Mouse (Mus musculus) hindbrain, embryonic 13.5 days (tissue): Measurements from ENCODE around the gene Abhd6. TPM values are rescaled to one million over a fixed set of nuclear protein-coding genes. Genes with fewer than 3 reads are reported as not detected.

Experiments
- ATAC-seq: fragments of 200-750 bp; cut with Nextera tagmentation; 2 replicates; pipeline ENCODE4 v1.8.0; 2017; ENCODE audit warnings: moderate TSS enrichment; ENCODE audit not compliant: low FRiP score
- H3K27ac ChIP-seq: fragments of 300-500 bp; sonication (generic); 2 replicates; pipeline ENCODE4 v1.5.1; 2015; ENCODE audit warnings: inconsistent platforms, mild to moderate bottlenecking, moderate library complexity
- H3K27me3 ChIP-seq: fragments of 300-500 bp; sonication (generic); 2 replicates; pipeline ENCODE4 v1.6.1; 2015; ENCODE audit warnings: mild to moderate bottlenecking, inconsistent platforms
- H3K36me3 ChIP-seq: fragments of 300-500 bp; sonication (generic); 2 replicates; pipeline ENCODE4 v1.6.1; 2015; ENCODE audit warnings: mild to moderate bottlenecking, inconsistent platforms
- H3K4me1 ChIP-seq: fragments of 300-500 bp; sonication (generic); replicated peaks from 2 replicates; pipeline ENCODE4 v1.6.1; 2015; ENCODE audit warnings: inconsistent platforms
- H3K4me2 ChIP-seq: fragments of 300-500 bp; sonication (generic); 2 replicates; pipeline ENCODE4 v1.6.1; 2015; ENCODE audit warnings: inconsistent platforms, mild to moderate bottlenecking, moderate library complexity
- H3K4me3 ChIP-seq: fragments of 300-500 bp; sonication (generic); 2 replicates; pipeline ENCODE4 v1.5.1; 2015; ENCODE audit warnings: mild to moderate bottlenecking, inconsistent platforms
- H3K9ac ChIP-seq: fragments of 300-500 bp; sonication (generic); 2 replicates; pipeline ENCODE4 v1.6.1; 2015; ENCODE audit warnings: mild to moderate bottlenecking, inconsistent platforms
- H3K9me3 ChIP-seq: fragments of 300-500 bp; sonication (generic); 2 replicates; pipeline ENCODE4 v1.6.1; 2016; ENCODE audit warnings: inconsistent platforms
- WGBS: fragments of 180-500 bp; shearing (Covaris S2); methylation state at CpG from one replicate; pipeline ENCODE4 v1.1.7; 2015; 5-methylcytosine and 5-hydroxymethylcytosine counted together
- polyA plus RNA-seq: library from polyadenylated mRNA; unstranded; fragments of >200 nt; fragmentation: Nextera tagmentation; extraction: Ambion mirVana; gene quantifications from 2 replicates; pipeline ENCODE4 v1.2.1, GENCODE M21; 2015

Abhd6 gene
- polyA plus RNA-seq, 1 experiment from 2014 or later = 31.7 TPM

DNA sequence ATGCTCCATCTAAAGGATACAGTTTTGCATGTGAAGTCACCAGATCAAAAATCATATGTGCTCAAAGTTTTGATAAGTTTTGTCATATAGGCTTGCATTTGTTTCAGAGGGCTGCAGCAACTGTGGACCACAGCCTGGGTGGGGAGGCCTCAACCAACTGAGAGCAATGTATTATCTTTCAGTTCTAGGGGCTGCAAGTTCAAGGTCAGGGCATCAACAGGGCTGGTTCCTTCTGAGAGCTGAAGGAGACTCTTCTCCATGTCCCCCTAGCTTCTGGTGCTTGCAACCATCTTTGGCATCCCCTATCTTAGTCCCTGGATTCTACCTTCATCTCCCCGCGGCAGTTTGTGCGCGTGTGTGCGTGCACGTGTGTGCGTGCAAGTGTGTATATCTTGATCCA lies 50.0 kb downstream of the Abhd6 start:
- no peak overlapping the region for H3K27ac ChIP-seq
- no peak overlapping the region for H3K4me2 ChIP-seq
- no peak overlapping the region for H3K9ac ChIP-seq
- H3K36me3 ChIP-seq = peaks cover 58% of the 10 kb centered on the region
- WGBS = 97% methylated on average over 7 of the region's 7 CpGs
- H3K4me3 ChIP-seq = no peak overlapping the region
- H3K4me1 ChIP-seq = peaks cover 5% of the 10 kb centered on the region; the same call in 1 of the 2 replicates
- H3K9me3 ChIP-seq = no peaks in the 10 kb centered on the region
- H3K27me3 ChIP-seq = no peaks in the 10 kb centered on the region
- ATAC-seq = no peak

DNA sequence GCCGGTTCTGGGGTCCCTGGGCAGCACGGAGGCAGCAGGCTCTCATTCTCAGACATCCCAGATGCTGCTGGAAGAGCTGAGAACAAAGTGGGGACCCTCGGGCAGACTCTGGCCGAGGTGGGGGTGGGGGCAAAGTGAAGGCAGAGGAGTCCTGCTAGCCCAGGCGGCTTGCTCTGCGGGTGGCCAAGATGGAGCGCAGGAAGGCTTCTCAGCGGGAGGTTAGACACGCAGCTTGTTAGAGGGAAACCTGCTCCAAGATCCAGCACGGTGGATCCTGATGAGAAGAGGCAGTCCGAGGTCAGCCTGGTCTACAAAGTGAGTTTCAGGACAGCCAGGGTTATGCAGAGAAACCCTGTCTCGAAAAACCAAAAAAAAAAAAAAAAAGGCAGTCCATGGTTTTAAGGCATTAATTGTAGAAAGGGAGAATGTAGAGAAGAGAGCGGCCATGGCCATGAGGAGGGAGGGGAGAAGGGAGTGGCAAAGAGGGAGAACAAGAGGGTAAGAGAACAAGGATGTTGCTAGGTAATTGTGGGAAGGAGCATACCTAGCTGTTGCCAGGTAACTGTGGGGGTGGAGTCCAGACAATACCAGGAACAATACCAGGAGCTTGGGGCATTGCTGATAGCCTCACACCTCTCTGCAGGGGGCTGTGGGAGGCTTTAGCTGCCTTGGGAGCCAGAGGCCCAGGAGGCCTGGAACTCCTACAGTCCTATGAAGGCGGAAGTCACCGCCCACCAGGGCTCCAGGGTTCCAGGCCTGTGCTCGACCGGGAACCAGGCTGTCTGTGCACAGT lies 51.8 kb downstream of the Abhd6 start:
- Histone ChIP-seq H3K9ac (no peak overlapping the region), H3K4me1 (peaks cover 5% of the 10 kb centered on the region; the same call in 1 of the 2 replicates), H3K27me3 (no peaks in the 10 kb centered on the region), H3K27ac (no peak overlapping the region), H3K36me3 (peaks cover 46% of the 10 kb centered on the region), H3K4me2 (no peak overlapping the region), H3K9me3 (no peaks in the 10 kb centered on the region), H3K4me3 (no peak overlapping the region)
- 16% methylated on average over 17 of the region's 17 CpGs for WGBS
- ATAC-seq = no peak

DNA sequence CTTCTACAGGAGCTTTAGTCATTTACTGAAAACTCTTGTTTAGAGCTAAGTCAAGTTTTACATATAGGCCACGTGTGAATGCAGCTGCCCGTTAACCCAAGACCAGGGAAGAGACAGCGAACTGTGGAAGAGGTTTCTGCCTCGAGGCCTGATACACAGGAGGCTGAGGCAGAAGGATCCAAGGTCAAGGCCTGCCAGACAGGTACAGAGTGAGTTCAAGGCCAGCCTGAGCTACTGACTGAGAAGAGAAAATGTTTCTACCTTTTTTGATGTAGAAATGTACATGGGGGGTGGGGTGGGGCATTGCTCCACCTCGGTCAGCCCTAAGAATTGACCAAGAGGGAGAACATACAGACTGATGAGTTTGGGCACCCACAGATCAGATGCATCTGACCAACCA lies 53.4 kb downstream of the Abhd6 start:
- WGBS = 91% methylated on average over 5 of the region's 5 CpGs
- no peaks in the 10 kb centered on the region for H3K27me3 ChIP-seq
- H3K9ac ChIP-seq = no peak overlapping the region
- H3K9me3 ChIP-seq = no peaks in the 10 kb centered on the region
- no peak overlapping the region for H3K4me2 ChIP-seq
- H3K4me3 ChIP-seq = no peak overlapping the region
- ATAC-seq = no peak
- no peak overlapping the region for H3K27ac ChIP-seq
- peaks cover 5% of the 10 kb centered on the region; the same call in 1 of the 2 replicates for H3K4me1 ChIP-seq
- H3K36me3 ChIP-seq = peaks cover 31% of the 10 kb centered on the region

- WGBS = 94% methylated on average over 7 of the region's 7 CpGs
- H3K4me3 ChIP-seq = no peak overlapping the region
- H3K36me3 ChIP-seq = peaks cover 17% of the 10 kb centered on the region
- H3K4me2 ChIP-seq = no peak overlapping the region
- no peak overlapping the region for H3K9ac ChIP-seq
- H3K4me1 ChIP-seq = peaks cover 14% of the 10 kb centered on the region
- H3K27me3 ChIP-seq = no peaks in the 10 kb centered on the region
- H3K27ac ChIP-seq = no peak overlapping the region
- H3K9me3 ChIP-seq = no peaks in the 10 kb centered on the region
- ATAC-seq = no peak
Measured at GRCm38 (mm10) chr14:8059938-8060337, 57.2 kb downstream of the Abhd6 start.

GRCm38 (mm10) chr14:8062076-8062475 lies 59.4 kb downstream of the Abhd6 start:
- H3K27ac ChIP-seq = no peak overlapping the region
- 35% methylated on average over 3 of the region's 3 CpGs for WGBS

GRCm38 (mm10) chr14:8062537-8063301 lies 60.0 kb downstream of the Abhd6 start:
- 32% methylated on average over 3 of the region's 3 CpGs for WGBS
- ATAC-seq = no peak
- no peaks in the 10 kb centered on the region for H3K27me3 ChIP-seq
- H3K9ac ChIP-seq = no peak overlapping the region
- H3K4me3 ChIP-seq = no peak overlapping the region
- peaks cover 14% of the 10 kb centered on the region for H3K4me1 ChIP-seq
- peaks cover under 1% of the 10 kb centered on the region for H3K36me3 ChIP-seq
- no peak overlapping the region for H3K27ac ChIP-seq
- no peaks in the 10 kb centered on the region for H3K9me3 ChIP-seq
- no peak overlapping the region for H3K4me2 ChIP-seq

More at GRCm38 (mm10) chr14:8062076-8062475, 59.4 kb downstream of the Abhd6 start:
- H3K9me3 ChIP-seq = no peaks in the 10 kb centered on the region
- ATAC-seq = peak; percentile 59; the same call in 1 of the 2 replicates
- no peak overlapping the region for H3K4me3 ChIP-seq
- no peak overlapping the region for H3K9ac ChIP-seq
- H3K36me3 ChIP-seq = peaks cover 6% of the 10 kb centered on the region
- H3K27me3 ChIP-seq = no peaks in the 10 kb centered on the region
- no peak overlapping the region for H3K4me2 ChIP-seq
- peaks cover 14% of the 10 kb centered on the region for H3K4me1 ChIP-seq

GRCm38 (mm10) chr14:8063835-8064785 lies 61.4 kb downstream of the Abhd6 start:
- no peak overlapping the region for H3K9ac ChIP-seq
- no peaks in the 10 kb centered on the region for H3K9me3 ChIP-seq
- peaks cover 14% of the 10 kb centered on the region for H3K4me1 ChIP-seq
- H3K27ac ChIP-seq = no peak overlapping the region
- no peaks in the 10 kb centered on the region for H3K27me3 ChIP-seq
- no peak for ATAC-seq
- H3K4me2 ChIP-seq = no peak overlapping the region
- no peaks in the 10 kb centered on the region for H3K36me3 ChIP-seq
- no peak overlapping the region for H3K4me3 ChIP-seq
- WGBS = 85% methylated on average over 8 of the region's 8 CpGs

DNA sequence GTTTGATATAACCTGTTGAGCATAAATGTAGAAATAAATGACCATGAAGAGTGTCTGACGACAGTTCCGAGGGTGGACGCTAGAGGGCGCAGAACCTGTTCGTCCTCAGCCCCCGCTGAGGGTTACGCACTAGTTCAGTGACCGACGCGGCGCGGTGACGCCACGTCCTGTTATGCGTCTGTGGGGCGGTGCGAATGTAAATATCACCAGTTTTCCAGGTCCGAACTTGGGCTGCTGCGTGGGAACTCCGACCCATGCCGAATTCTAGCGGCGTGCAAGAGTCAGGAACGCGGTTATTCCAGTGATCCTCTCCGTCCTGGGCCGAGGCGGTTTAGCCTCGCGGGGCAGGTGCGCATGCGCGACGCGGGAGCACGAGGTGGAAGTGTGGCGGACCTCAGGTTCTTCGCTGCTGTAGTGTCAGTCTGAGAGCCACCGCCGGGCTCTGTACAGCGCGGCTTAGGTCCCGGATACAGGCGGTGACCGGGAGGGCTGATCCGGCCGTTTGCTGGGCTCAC lies 77.5 kb downstream of the Abhd6 start, which contains the start of gene Rpp14:
Gene Rpp14, plus strand, starts transcription at position 203 of the 515 bp plus-strand sequence.
- peak; percentile 97 for ATAC-seq
- H3K4me2 ChIP-seq = peak within 1 kb of the TSS; percentile 88
- H3K9me3 ChIP-seq = no peaks in the 10 kb centered on the region
- under 1% methylated on average over 47 of the region's 47 CpGs for WGBS
- H3K27ac ChIP-seq = peak within 1 kb of the TSS; percentile 95
- H3K27me3 ChIP-seq = no peaks in the 10 kb centered on the region
- peaks cover 20% of the 10 kb centered on the region for H3K4me1 ChIP-seq
- H3K9ac ChIP-seq = peak within 1 kb of the TSS; percentile 84
- peak within 1 kb of the TSS; percentile 76 for H3K4me3 ChIP-seq
- peaks cover 15% of the 10 kb centered on the region for H3K36me3 ChIP-seq

DNA sequence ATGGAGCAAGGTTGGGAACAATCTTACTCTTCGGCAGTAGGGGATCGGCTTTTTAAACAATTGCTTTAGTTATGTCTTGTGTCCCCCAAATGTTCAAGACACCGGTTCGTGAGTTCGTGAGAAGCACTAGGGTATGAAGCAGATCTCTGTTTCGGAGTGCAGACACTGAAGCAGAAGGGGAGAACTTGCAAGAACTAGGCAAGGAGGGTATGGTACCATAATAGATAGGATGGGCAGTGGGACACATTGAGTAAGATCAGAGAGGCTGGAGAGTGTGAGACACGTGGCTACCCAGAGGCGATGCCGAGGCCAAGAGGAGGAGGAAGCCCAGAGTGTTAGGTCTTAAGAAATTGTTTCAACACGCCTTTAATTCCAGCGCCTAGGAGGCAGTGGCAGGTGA lies 78.0 kb downstream of the Abhd6 start:
- no peaks in the 10 kb centered on the region for H3K27me3 ChIP-seq
- 4% methylated on average over 11 of the region's 11 CpGs for WGBS
- ATAC-seq = peak; percentile 50
- peak overlapping the region; percentile 76 for H3K4me3 ChIP-seq
- no peaks in the 10 kb centered on the region for H3K9me3 ChIP-seq
- peak overlapping the region; percentile 95 for H3K27ac ChIP-seq
- H3K36me3 ChIP-seq = peaks cover 20% of the 10 kb centered on the region
- H3K9ac ChIP-seq = peak overlapping the region; percentile 84
- H3K4me1 ChIP-seq = peaks cover 20% of the 10 kb centered on the region
- peak overlapping the region; percentile 88 for H3K4me2 ChIP-seq

DNA sequence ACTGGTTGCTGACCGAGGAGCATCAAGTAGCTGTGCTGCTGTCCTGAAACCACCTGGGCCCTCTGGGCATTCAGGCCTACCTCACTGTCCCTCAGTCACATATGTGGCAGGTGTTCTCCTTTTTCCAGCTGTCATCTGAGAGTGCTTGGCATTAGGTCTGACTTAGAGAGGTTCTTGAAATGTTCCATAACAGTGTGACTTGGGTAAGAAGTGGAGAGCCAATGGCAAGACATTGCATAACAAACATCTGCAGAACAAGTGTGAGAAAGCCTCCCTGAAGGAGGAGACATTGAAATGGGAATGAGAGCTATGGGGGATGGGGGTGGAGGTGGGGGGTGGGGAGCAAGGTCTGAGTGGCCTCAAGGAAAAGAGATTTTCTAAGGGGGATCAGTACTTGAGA lies 80.2 kb downstream of the Abhd6 start:
- H3K9me3 ChIP-seq = no peaks in the 10 kb centered on the region
- H3K27ac ChIP-seq = no peak overlapping the region
- H3K4me3 ChIP-seq = no peak overlapping the region
- H3K4me1 ChIP-seq = peaks cover 20% of the 10 kb centered on the region
- H3K9ac ChIP-seq = peak overlapping the region; percentile 35
- no peak overlapping the region for H3K4me2 ChIP-seq
- ATAC-seq = no peak
- H3K27me3 ChIP-seq = no peaks in the 10 kb centered on the region
- 90% methylated on average over 1 of the region's 1 CpGs for WGBS
- H3K36me3 ChIP-seq = peaks cover 37% of the 10 kb centered on the region

GRCm38 (mm10) chr14:8089016-8089415 lies 86.3 kb downstream of the Abhd6 start:
- no peaks in the 10 kb centered on the region for H3K27me3 ChIP-seq
- no peak for ATAC-seq
- WGBS = 93% methylated on average over 2 of the region's 2 CpGs
- H3K4me2 ChIP-seq = no peak overlapping the region
- H3K36me3 ChIP-seq = peaks cover 64% of the 10 kb centered on the region
- no peak overlapping the region for H3K9ac ChIP-seq
- no peaks in the 10 kb centered on the region for H3K9me3 ChIP-seq
- H3K4me3 ChIP-seq = no peak overlapping the region
- peaks cover 9% of the 10 kb centered on the region; the same call in 1 of the 2 replicates for H3K4me1 ChIP-seq
- no peak overlapping the region for H3K27ac ChIP-seq
